Mouse (Mus musculus): ENCODE measurements around the gene Lbh. TPM values are rescaled to one million over a fixed set of nuclear protein-coding genes. Genes with fewer than 3 reads are reported as not detected.

The Lbh gene
- polyA plus RNA-seq, 1 experiment, result 171 TPM

DNA sequence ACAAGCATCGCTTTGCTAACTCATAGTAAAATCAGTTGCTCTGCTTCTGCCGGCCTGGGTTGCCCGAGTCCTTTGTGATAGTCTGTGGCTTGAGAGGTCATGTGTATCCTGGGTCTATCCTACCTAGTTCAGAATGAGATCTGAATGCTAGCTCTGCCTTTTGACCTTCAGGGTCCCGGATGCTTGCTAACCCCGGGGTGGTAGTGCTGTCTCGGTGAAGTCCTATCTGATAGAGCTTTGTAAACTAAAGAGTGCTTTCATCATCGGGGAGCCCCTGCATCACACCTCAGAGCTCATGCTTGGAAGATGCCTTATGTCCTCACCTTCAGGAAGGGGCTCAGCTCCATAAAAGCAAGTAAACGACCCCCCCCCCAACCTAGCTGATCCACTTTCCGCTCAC lies 19.1 kb downstream of the Lbh start:
- peaks cover 55% of the 10 kb centered on the region; the same call in 1 of the 2 replicates for H3K4me1 ChIP-seq (ENCODE audit: control insufficient read depth, insufficient read depth, insufficient read length)
- H3K36me3 ChIP-seq (ENCODE audit: control insufficient read depth, insufficient read depth, low read length), result peaks cover 50% of the 10 kb centered on the region
- no peak for DNase-seq (ENCODE audit: low read depth in 1 of 2, low spot score in 2 of 2)
- no peaks in the 10 kb centered on the region for H3K27me3 ChIP-seq (ENCODE audit: control insufficient read depth, insufficient read depth, low read length)
- peak overlapping the region; percentile 44 for H3K27ac ChIP-seq (ENCODE audit: insufficient read depth, low read length)
- WGBS, result 72% methylated on average over 9 of the region's 9 CpGs
- no peak overlapping the region for H3K4me3 ChIP-seq (ENCODE audit: extremely low read depth, insufficient read depth, insufficient read length)
- TF ChIP-seq CTCF (IDR thresholded peaks at IDR 0.05; ENCODE audit: extremely low read depth, insufficient read depth, insufficient read length, insufficient replicate concordance) (no peak), POLR2A (IDR thresholded peaks at IDR 0.05; ENCODE audit: low read depth, low read length) (no peak)

- Histone ChIP-seq H3K4me3 (ENCODE audit: extremely low read depth, insufficient read depth, insufficient read length) (no peak overlapping the region), H3K36me3 (ENCODE audit: control insufficient read depth, insufficient read depth, low read length) (peaks cover 50% of the 10 kb centered on the region), H3K27me3 (ENCODE audit: control insufficient read depth, insufficient read depth, low read length) (no peaks in the 10 kb centered on the region), H3K27ac (ENCODE audit: insufficient read depth, low read length) (peak overlapping the region; percentile 44), H3K4me1 (ENCODE audit: control insufficient read depth, insufficient read depth, insufficient read length) (peaks cover 53% of the 10 kb centered on the region; the same call in 1 of the 2 replicates)
- WGBS, result 77% methylated on average over 11 of the region's 11 CpGs
- TF ChIP-seq POLR2A (IDR thresholded peaks at IDR 0.05; ENCODE audit: low read depth, low read length) (no peak), CTCF (IDR thresholded peaks at IDR 0.05; ENCODE audit: extremely low read depth, insufficient read depth, insufficient read length, insufficient replicate concordance) (no peak)
- no peak for DNase-seq (ENCODE audit: low read depth in 1 of 2, low spot score in 2 of 2)
Observed at GRCm38 (mm10) chr17:72938026-72938795, 20.1 kb downstream of the Lbh start.

GRCm38 (mm10) chr17:72938871-72939568 lies 20.9 kb downstream of the Lbh start:
- WGBS, result 47% methylated on average over 15 of the region's 15 CpGs
- DNase-seq (ENCODE audit: low read depth in 1 of 2, low spot score in 2 of 2), result no peak
- no peaks in the 10 kb centered on the region for H3K27me3 ChIP-seq (ENCODE audit: control insufficient read depth, insufficient read depth, low read length)
- peaks cover 46% of the 10 kb centered on the region; the same call in 1 of the 2 replicates for H3K4me1 ChIP-seq (ENCODE audit: control insufficient read depth, insufficient read depth, insufficient read length)
- no peak for TF ChIP-seq CTCF (IDR thresholded peaks at IDR 0.05; ENCODE audit: extremely low read depth, insufficient read depth, insufficient read length, insufficient replicate concordance)
- no peak for TF ChIP-seq POLR2A (IDR thresholded peaks at IDR 0.05; ENCODE audit: low read depth, low read length)
- peaks cover 46% of the 10 kb centered on the region for H3K36me3 ChIP-seq (ENCODE audit: control insufficient read depth, insufficient read depth, low read length)
- no peak overlapping the region for H3K4me3 ChIP-seq (ENCODE audit: extremely low read depth, insufficient read depth, insufficient read length)
- peak overlapping the region; percentile 89 for H3K27ac ChIP-seq (ENCODE audit: insufficient read depth, low read length)

- WGBS, result 4% methylated on average over 6 of the region's 6 CpGs
- peaks cover 42% of the 10 kb centered on the region; the same call in 1 of the 2 replicates for H3K4me1 ChIP-seq (ENCODE audit: control insufficient read depth, insufficient read depth, insufficient read length)
- DNase-seq (ENCODE audit: low read depth in 1 of 2, low spot score in 2 of 2), result peak in 1 of 2 experiments; percentile 36
- peak overlapping the region; percentile 89 for H3K27ac ChIP-seq (ENCODE audit: insufficient read depth, low read length)
- no peaks in the 10 kb centered on the region for H3K27me3 ChIP-seq (ENCODE audit: control insufficient read depth, insufficient read depth, low read length)
- peaks cover 43% of the 10 kb centered on the region for H3K36me3 ChIP-seq (ENCODE audit: control insufficient read depth, insufficient read depth, low read length)
- no peak overlapping the region for H3K4me3 ChIP-seq (ENCODE audit: extremely low read depth, insufficient read depth, insufficient read length)
- TF ChIP-seq CTCF (IDR thresholded peaks at IDR 0.05; ENCODE audit: extremely low read depth, insufficient read depth, insufficient read length, insufficient replicate concordance), result no peak
- no peak for TF ChIP-seq POLR2A (IDR thresholded peaks at IDR 0.05; ENCODE audit: low read depth, low read length)
Observed at GRCm38 (mm10) chr17:72939569-72939899, 21.4 kb downstream of the Lbh start.

- H3K4me3 ChIP-seq (ENCODE audit: extremely low read depth, insufficient read depth, insufficient read length), result no peak overlapping the region
- no peaks in the 10 kb centered on the region for H3K27me3 ChIP-seq (ENCODE audit: control insufficient read depth, insufficient read depth, low read length)
- DNase-seq (ENCODE audit: low read depth in 1 of 2, low spot score in 2 of 2), result no peak
- WGBS, result 70% methylated on average over 5 of the region's 5 CpGs
- peaks cover 20% of the 10 kb centered on the region for H3K36me3 ChIP-seq (ENCODE audit: control insufficient read depth, insufficient read depth, low read length)
- peak overlapping the region; percentile 13; the same call in 1 of the 2 replicates for H3K27ac ChIP-seq (ENCODE audit: insufficient read depth, low read length)
- H3K4me1 ChIP-seq (ENCODE audit: control insufficient read depth, insufficient read depth, insufficient read length), result peaks cover 22% of the 10 kb centered on the region; the same call in 1 of the 2 replicates
- no peak for TF ChIP-seq CTCF (IDR thresholded peaks at IDR 0.05; ENCODE audit: extremely low read depth, insufficient read depth, insufficient read length, insufficient replicate concordance)
- TF ChIP-seq POLR2A (IDR thresholded peaks at IDR 0.05; ENCODE audit: low read depth, low read length), result no peak
Observed at GRCm38 (mm10) chr17:72944368-72944767, 26.3 kb downstream of the Lbh start.

DNA sequence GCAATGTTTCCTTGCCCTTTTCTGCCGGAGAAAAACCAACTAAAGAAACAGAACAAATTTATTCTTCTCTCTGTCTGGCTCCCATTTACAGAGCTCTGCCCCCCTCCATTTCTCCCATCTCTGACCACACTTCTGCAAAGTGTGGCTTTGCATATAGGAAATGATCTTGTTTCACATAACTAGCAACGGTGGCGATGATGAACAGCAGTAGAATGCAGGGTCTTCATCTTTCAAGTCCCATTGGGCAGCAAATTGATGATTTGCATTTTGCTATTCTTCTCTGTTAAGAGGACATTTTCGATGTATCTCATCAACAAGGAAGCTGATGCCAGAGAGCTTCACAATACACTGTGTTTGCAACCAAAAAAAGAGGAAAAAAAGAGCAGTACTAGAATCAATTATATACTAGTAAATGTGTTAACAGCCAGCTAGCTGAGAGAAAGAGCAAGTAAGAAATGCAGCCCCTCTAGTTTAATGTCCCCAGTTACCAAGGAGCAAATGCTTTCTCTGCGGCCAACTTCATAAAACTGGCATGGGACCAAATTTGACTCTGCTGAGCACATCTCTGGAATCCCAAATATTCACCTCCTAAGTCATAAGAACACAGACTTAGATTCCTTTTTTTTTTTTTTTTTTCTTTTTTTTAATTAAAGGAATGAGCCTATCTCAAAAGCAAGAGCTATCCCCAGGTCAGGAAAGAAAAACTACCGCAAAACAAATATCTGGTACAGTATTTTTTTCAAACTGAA lies 29.2 kb downstream of the Lbh start:
- peak in 1 of 2 experiments; percentile 68 for DNase-seq (ENCODE audit: low read depth in 1 of 2, low spot score in 2 of 2)
- TF ChIP-seq POLR2A (IDR thresholded peaks at IDR 0.05; ENCODE audit: low read depth, low read length), result no peak
- no peak for TF ChIP-seq CTCF (IDR thresholded peaks at IDR 0.05; ENCODE audit: extremely low read depth, insufficient read depth, insufficient read length, insufficient replicate concordance)
- peak overlapping the region; percentile 36 for H3K27ac ChIP-seq (ENCODE audit: insufficient read depth, low read length)
- 19% methylated on average over 6 of the region's 6 CpGs for WGBS
- no peaks in the 10 kb centered on the region for H3K27me3 ChIP-seq (ENCODE audit: control insufficient read depth, insufficient read depth, low read length)
- peaks cover 37% of the 10 kb centered on the region for H3K4me1 ChIP-seq (ENCODE audit: control insufficient read depth, insufficient read depth, insufficient read length)
- H3K36me3 ChIP-seq (ENCODE audit: control insufficient read depth, insufficient read depth, low read length), result no peaks in the 10 kb centered on the region
- no peak overlapping the region for H3K4me3 ChIP-seq (ENCODE audit: extremely low read depth, insufficient read depth, insufficient read length)

Measured in spleen, adult 2 months (tissue).